Mouse (Mus musculus): ENCODE data around the gene Stard9.

GRCm38 (mm10) chr2:120707041-120707440, 78.1 kb downstream of the Stard9 start:
- TF ChIP-seq CTCF (IDR thresholded peaks at IDR 0.05; ENCODE audit: borderline replicate concordance, insufficient read depth, low read length) (no peak), POLR2A (IDR thresholded peaks at IDR 0.05; ENCODE audit: low read depth, low read length) (no peak)

Data from embryonic fibroblast, embryonic 13.5 days (primary cell).